Mouse (Mus musculus) forebrain, embryonic 14.5 days (tissue): ENCODE data around the gene Atoh8. TPM values are rescaled to one million over a fixed set of nuclear protein-coding genes. Genes with fewer than 3 reads are reported as not detected.

ENCODE experiments used
- ATAC-seq: fragments of 200-750 bp; cut with Nextera tagmentation; 2 replicates; pipeline ENCODE4 v1.8.0; 2017; ENCODE audit warnings: mild to moderate bottlenecking, moderate library complexity
- DNase-seq: peaks from one replicate; pipeline ENCODE4 v3.0.0-alpha.2; 2015; ENCODE audit warnings: low spot score
- H3K27ac ChIP-seq: fragments of 300-500 bp; sonication (generic); 2 replicates; pipeline ENCODE4 v1.5.1; 2014; ENCODE audit warnings: low read depth, mild to moderate bottlenecking, control low read depth, low read length, moderate library complexity
- H3K27me3 ChIP-seq: fragments of 300-500 bp; sonication (generic); replicated peaks from 2 replicates; pipeline ENCODE4 v1.6.1; 2014; ENCODE audit warnings: low read length, control low read depth, mixed read lengths; ENCODE audit not compliant: control insufficient read depth, insufficient read depth
- H3K36me3 ChIP-seq: fragments of 300-500 bp; sonication (generic); 2 replicates; pipeline ENCODE4 v1.6.1; 2014; ENCODE audit warnings: low read length, control low read depth; ENCODE audit not compliant: control insufficient read depth, insufficient read depth
- H3K4me1 ChIP-seq: fragments of 300-500 bp; sonication (generic); 2 replicates; pipeline ENCODE4 v1.6.1; 2014; ENCODE audit warnings: antibody characterized with exemption, low read length, control low read depth; ENCODE audit not compliant: control insufficient read depth, insufficient read depth
- H3K4me2 ChIP-seq: fragments of 300-500 bp; sonication (generic); 2 replicates; pipeline ENCODE4 v1.6.1; 2014; ENCODE audit warnings: mild to moderate bottlenecking, control low read depth, low read length
- H3K4me3 ChIP-seq: fragments of 300-500 bp; sonication (generic); 2 replicates; pipeline ENCODE4 v1.5.1; 2014; ENCODE audit warnings: low read depth, low read length, control low read depth
- H3K9ac ChIP-seq: fragments of 300-500 bp; sonication (generic); 2 replicates; pipeline ENCODE4 v1.6.1; 2014; ENCODE audit warnings: mild to moderate bottlenecking, low read length, control low read depth, moderate library complexity
- H3K9me3 ChIP-seq: fragments of 300-500 bp; sonication (generic); replicated peaks from 2 replicates; pipeline ENCODE4 v1.6.1; 2016; ENCODE audit warnings: low read length, control low read depth, mixed read lengths; ENCODE audit not compliant: control insufficient read depth
- WGBS: fragments of 180-500 bp; shearing (Covaris S2); extraction: QIAGEN DNeasy Blood & Tissue Kit; methylation state at CpG from one replicate; pipeline ENCODE4 v1.1.7; 2014; 5-methylcytosine and 5-hydroxymethylcytosine counted together
- polyA plus RNA-seq: library from polyadenylated mRNA; unstranded; fragments of >200 nt; fragmentation: Nextera tagmentation; extraction: Ambion mirVana; gene quantifications from 2 replicates; pipeline ENCODE4 v1.2.1, GENCODE M21; 2014

Gene Atoh8
- 2.2 and 2.5 TPM in 2 replicates for polyA plus RNA-seq

GRCm38 (mm10) chr6:72235098-72235806, at the start of gene Atoh8:
TSS of gene Atoh8 (minus strand) at chr6:72235577.
- WGBS, result under 1% methylated on average over 64 of the region's 68 CpGs
- ATAC-seq, result peak; percentile 61
- H3K4me2 ChIP-seq, result peak within 1 kb of the TSS; percentile 99
- no peaks in the 10 kb centered on the region for H3K36me3 ChIP-seq
- 0 out of 2 replicates have a peak, but pooled peaks cover 12% of the 10 kb centered on the region for H3K27me3 ChIP-seq
- DNase-seq, result peak; percentile 67
- H3K4me3 ChIP-seq, result peak within 1 kb of the TSS; percentile 50
- peak within 1 kb of the TSS; percentile 64 for H3K9ac ChIP-seq
- peak within 1 kb of the TSS; percentile 33; the same call in 1 of the 2 replicates for H3K27ac ChIP-seq
- peaks cover 9% of the 10 kb centered on the region for H3K4me1 ChIP-seq
- no peaks in the 10 kb centered on the region for H3K9me3 ChIP-seq

- peak; percentile 44 for DNase-seq
- H3K27ac ChIP-seq, result no peak overlapping the region
- H3K4me3 ChIP-seq, result no peak overlapping the region
- no peaks in the 10 kb centered on the region for H3K27me3 ChIP-seq
- 22% methylated on average over 4 of the region's 4 CpGs for WGBS
- H3K4me1 ChIP-seq, result no peaks in the 10 kb centered on the region
- no peaks in the 10 kb centered on the region for H3K36me3 ChIP-seq
- H3K9me3 ChIP-seq, result no peaks in the 10 kb centered on the region
- no peak overlapping the region for H3K4me2 ChIP-seq
- no peak overlapping the region for H3K9ac ChIP-seq
- ATAC-seq, result no peak
Observed at GRCm38 (mm10) chr6:72283914-72284313, 48.5 kb upstream of the Atoh8 start.

GRCm38 (mm10) chr6:72280410-72280998, 45.1 kb upstream of the Atoh8 start:
- ATAC-seq, result no peak
- 79% methylated on average over 7 of the region's 7 CpGs for WGBS

GRCm38 (mm10) chr6:72279505-72279904, 44.1 kb upstream of the Atoh8 start:
- no peak for DNase-seq
- Histone ChIP-seq H3K9ac (no peak overlapping the region), H3K4me2 (no peak overlapping the region), H3K4me1 (no peaks in the 10 kb centered on the region), H3K27ac (no peak overlapping the region), H3K27me3 (no peaks in the 10 kb centered on the region), H3K4me3 (no peak overlapping the region), H3K36me3 (no peaks in the 10 kb centered on the region), H3K9me3 (no peaks in the 10 kb centered on the region)
- WGBS, result 91% methylated on average over 7 of the region's 7 CpGs
- no peak for ATAC-seq

More at GRCm38 (mm10) chr6:72280410-72280998, 45.1 kb upstream of the Atoh8 start:
- no peaks in the 10 kb centered on the region for H3K36me3 ChIP-seq
- no peaks in the 10 kb centered on the region for H3K27me3 ChIP-seq
- no peaks in the 10 kb centered on the region for H3K9me3 ChIP-seq
- H3K27ac ChIP-seq, result no peak overlapping the region
- DNase-seq, result no peak
- no peak overlapping the region for H3K4me2 ChIP-seq
- no peaks in the 10 kb centered on the region for H3K4me1 ChIP-seq
- H3K4me3 ChIP-seq, result no peak overlapping the region
- H3K9ac ChIP-seq, result no peak overlapping the region

GRCm38 (mm10) chr6:72278835-72279234, 43.5 kb upstream of the Atoh8 start:
- H3K4me3 ChIP-seq, result no peak overlapping the region
- no peaks in the 10 kb centered on the region for H3K4me1 ChIP-seq
- 74% methylated on average over 4 of the region's 4 CpGs for WGBS
- DNase-seq, result no peak
- no peak overlapping the region for H3K4me2 ChIP-seq
- H3K27ac ChIP-seq, result no peak overlapping the region
- no peaks in the 10 kb centered on the region for H3K9me3 ChIP-seq
- no peak overlapping the region for H3K9ac ChIP-seq
- H3K36me3 ChIP-seq, result no peaks in the 10 kb centered on the region
- H3K27me3 ChIP-seq, result no peaks in the 10 kb centered on the region
- no peak for ATAC-seq

- Histone ChIP-seq H3K9me3 (no peaks in the 10 kb centered on the region), H3K9ac (no peak overlapping the region), H3K4me2 (no peak overlapping the region), H3K27me3 (no peaks in the 10 kb centered on the region), H3K4me1 (no peaks in the 10 kb centered on the region), H3K36me3 (no peaks in the 10 kb centered on the region), H3K4me3 (no peak overlapping the region), H3K27ac (no peak overlapping the region)
- WGBS, result 81% methylated on average over 9 of the region's 9 CpGs
- no peak for DNase-seq
- no peak for ATAC-seq
Observed at GRCm38 (mm10) chr6:72277508-72278166, 42.3 kb upstream of the Atoh8 start.

GRCm38 (mm10) chr6:72276972-72277441, 41.6 kb upstream of the Atoh8 start:
- no peak overlapping the region for H3K4me2 ChIP-seq
- H3K27ac ChIP-seq, result no peak overlapping the region
- H3K9me3 ChIP-seq, result no peaks in the 10 kb centered on the region
- no peaks in the 10 kb centered on the region for H3K27me3 ChIP-seq
- H3K4me3 ChIP-seq, result no peak overlapping the region
- 85% methylated on average over 13 of the region's 13 CpGs for WGBS
- ATAC-seq, result no peak
- H3K9ac ChIP-seq, result no peak overlapping the region
- no peaks in the 10 kb centered on the region for H3K36me3 ChIP-seq
- no peaks in the 10 kb centered on the region for H3K4me1 ChIP-seq
- DNase-seq, result no peak

- WGBS, result 95% methylated on average over 6 of the region's 6 CpGs
- ATAC-seq, result no peak
Observed at GRCm38 (mm10) chr6:72276141-72276540, 40.8 kb upstream of the Atoh8 start.

More at GRCm38 (mm10) chr6:72276141-72276540, 40.8 kb upstream of the Atoh8 start:
- H3K4me3 ChIP-seq, result no peak overlapping the region
- H3K9ac ChIP-seq, result no peak overlapping the region
- no peaks in the 10 kb centered on the region for H3K9me3 ChIP-seq
- no peak overlapping the region for H3K27ac ChIP-seq
- no peaks in the 10 kb centered on the region for H3K27me3 ChIP-seq
- H3K4me1 ChIP-seq, result no peaks in the 10 kb centered on the region
- H3K4me2 ChIP-seq, result no peak overlapping the region
- no peaks in the 10 kb centered on the region for H3K36me3 ChIP-seq
- DNase-seq, result no peak
